Mouse (Mus musculus): ENCODE measurements around the gene Chp2. TPM values are rescaled to one million over a fixed set of nuclear protein-coding genes. Genes with fewer than 3 reads are reported as not detected.

The Chp2 gene
- polyA plus RNA-seq, 1 experiment, result not detected

DNA sequence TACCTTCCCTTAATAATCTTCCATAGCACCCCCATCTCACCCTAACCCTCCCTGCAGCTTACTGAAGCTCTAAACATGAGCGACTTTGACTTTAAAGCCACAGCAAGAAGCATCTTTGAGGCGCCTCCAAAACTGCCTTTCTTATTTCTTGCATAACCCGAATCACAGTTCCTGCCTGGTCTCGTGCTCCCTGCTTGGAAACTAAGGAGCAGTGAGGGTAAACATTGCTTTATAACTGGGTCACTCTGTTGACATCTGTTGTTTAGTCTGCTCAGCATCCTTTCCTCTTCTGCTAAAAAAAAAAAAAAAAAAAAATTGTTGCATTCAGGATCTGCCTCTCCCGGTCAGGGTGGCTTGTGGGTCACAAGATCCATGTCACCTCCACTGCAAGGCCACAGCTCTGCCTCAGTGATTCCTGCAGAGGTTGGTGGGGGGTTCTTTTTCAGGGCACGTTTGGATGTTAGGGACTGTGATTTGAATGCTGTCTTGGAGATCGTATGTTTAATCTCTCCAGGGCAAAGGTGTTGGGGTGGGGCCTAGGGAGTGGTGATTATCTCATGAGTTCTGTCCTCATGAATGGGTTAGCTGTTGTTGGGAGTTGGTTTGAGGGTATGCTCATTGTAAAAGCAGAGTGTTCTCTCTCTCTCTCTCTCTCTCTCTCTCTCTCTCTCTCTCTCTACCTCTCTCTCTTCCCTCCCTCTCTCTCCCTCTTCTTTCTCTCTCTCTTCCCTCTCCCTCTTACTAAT, 10.8 kb upstream of the Chp2 start:
- H3K4me2 ChIP-seq (ENCODE audit: low read depth), result no peak overlapping the region
- H3K27me3 ChIP-seq (ENCODE audit: control insufficient read depth, insufficient read depth, insufficient read length), result peaks cover 33% of the 10 kb centered on the region
- no peak overlapping the region for H3ac ChIP-seq (ENCODE audit: control insufficient read depth, insufficient read length)
- H3K4me3 ChIP-seq, result no peak overlapping the region
- H3K36me3 ChIP-seq (ENCODE audit: control insufficient read depth, insufficient read depth), result no peaks in the 10 kb centered on the region
- TF ChIP-seq TCF12 (IDR thresholded peaks at IDR 0.05; ENCODE audit: insufficient read depth, poor library complexity, severe bottlenecking) (no peak), TCF3 (IDR thresholded peaks at IDR 0.05; ENCODE audit: insufficient read length, low read depth) (no peak), REST (IDR thresholded peaks at IDR 0.05; ENCODE audit: insufficient read depth, insufficient read length) (no peak), SRF (IDR thresholded peaks at IDR 0.05; ENCODE audit: control insufficient read depth, insufficient read length, low read depth) (no peak), POLR2AphosphoS2 (IDR thresholded peaks at IDR 0.05; ENCODE audit: insufficient read length, low read depth) (no peak), MAX (IDR thresholded peaks at IDR 0.05; ENCODE audit: low read depth) (no peak), CEBPB (IDR thresholded peaks at IDR 0.05; ENCODE audit: insufficient read depth, poor library complexity, severe bottlenecking) (no peak), MYOG (IDR thresholded peaks at IDR 0.05; ENCODE audit: control insufficient read depth in 1 of 3, insufficient read depth in 1 of 3, insufficient read length in 2 of 3, low read depth in 2 of 3) (no peak), POLR2A (IDR thresholded peaks at IDR 0.05; ENCODE audit: insufficient read length, low read depth) (no peak), MYOD1 (IDR thresholded peaks at IDR 0.05; ENCODE audit: control insufficient read depth in 1 of 3, insufficient read length in 2 of 3, low read depth in 2 of 3) (no peak), E2F4 (IDR thresholded peaks at IDR 0.05; ENCODE audit: insufficient read depth) (no peak), USF1 (IDR thresholded peaks at IDR 0.05; ENCODE audit: low read depth) (no peak)
- no peaks in the 10 kb centered on the region for H3K79me2 ChIP-seq (ENCODE audit: control insufficient read depth, insufficient read depth)

- Histone ChIP-seq H3K36me3 (ENCODE audit: control insufficient read depth, insufficient read depth) (no peaks in the 10 kb centered on the region), H3K27me3 (ENCODE audit: control insufficient read depth, insufficient read depth, insufficient read length) (no peaks in the 10 kb centered on the region), H3K4me2 (ENCODE audit: low read depth) (no peak overlapping the region), H3K79me2 (ENCODE audit: control insufficient read depth, insufficient read depth) (no peaks in the 10 kb centered on the region), H3ac (ENCODE audit: control insufficient read depth, insufficient read length) (no peak overlapping the region), H3K4me3 (no peak overlapping the region)
- TF ChIP-seq POLR2A (IDR thresholded peaks at IDR 0.05; ENCODE audit: insufficient read length, low read depth) (no peak), TCF3 (IDR thresholded peaks at IDR 0.05; ENCODE audit: insufficient read length, low read depth) (no peak), MAX (IDR thresholded peaks at IDR 0.05; ENCODE audit: low read depth) (no peak), MYOG (IDR thresholded peaks at IDR 0.05; ENCODE audit: control insufficient read depth in 1 of 3, insufficient read depth in 1 of 3, insufficient read length in 2 of 3, low read depth in 2 of 3) (no peak), REST (IDR thresholded peaks at IDR 0.05; ENCODE audit: insufficient read depth, insufficient read length) (no peak), TCF12 (IDR thresholded peaks at IDR 0.05; ENCODE audit: insufficient read depth, poor library complexity, severe bottlenecking) (no peak), E2F4 (IDR thresholded peaks at IDR 0.05; ENCODE audit: insufficient read depth) (no peak), POLR2AphosphoS2 (IDR thresholded peaks at IDR 0.05; ENCODE audit: insufficient read length, low read depth) (no peak), CEBPB (IDR thresholded peaks at IDR 0.05; ENCODE audit: insufficient read depth, poor library complexity, severe bottlenecking) (no peak), MYOD1 (IDR thresholded peaks at IDR 0.05; ENCODE audit: control insufficient read depth in 1 of 3, insufficient read length in 2 of 3, low read depth in 2 of 3) (no peak), SRF (IDR thresholded peaks at IDR 0.05; ENCODE audit: control insufficient read depth, insufficient read length, low read depth) (no peak), USF1 (IDR thresholded peaks at IDR 0.05; ENCODE audit: low read depth) (no peak)
These were observed 6.9 kb downstream of the Chp2 start for GRCm38 (mm10) chr7:122226020-122226742.

GRCm38 (mm10) chr7:122226744-122227143, 7.4 kb downstream of the Chp2 start:
- no peaks in the 10 kb centered on the region for H3K79me2 ChIP-seq (ENCODE audit: control insufficient read depth, insufficient read depth)

DNA sequence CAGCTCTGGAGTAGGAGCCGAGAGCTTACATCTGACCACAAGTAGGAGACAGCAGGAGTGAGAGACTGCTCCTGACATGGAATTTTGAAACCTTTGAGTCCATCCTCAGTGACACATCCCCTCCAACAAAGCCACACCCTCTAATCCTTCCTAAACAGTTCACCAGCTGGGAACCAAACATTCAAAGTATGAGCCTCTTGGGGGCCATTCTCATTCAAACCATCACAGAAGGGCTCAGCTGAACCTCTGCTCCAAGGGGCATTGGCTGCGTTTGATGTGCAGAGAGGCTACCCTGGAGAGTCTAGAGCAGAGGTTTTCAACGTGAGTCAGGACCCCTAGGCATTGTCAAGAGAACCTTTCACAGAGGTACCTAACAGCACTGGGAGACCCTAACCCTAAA, 10.0 kb downstream of the Chp2 start:
- no peak overlapping the region for H3K4me3 ChIP-seq
- no peak overlapping the region for H3ac ChIP-seq (ENCODE audit: control insufficient read depth, insufficient read length)
- no peaks in the 10 kb centered on the region for H3K79me2 ChIP-seq (ENCODE audit: control insufficient read depth, insufficient read depth)

More at GRCm38 (mm10) chr7:122226744-122227143, 7.4 kb downstream of the Chp2 start:
- Histone ChIP-seq H3K36me3 (ENCODE audit: control insufficient read depth, insufficient read depth) (no peaks in the 10 kb centered on the region), H3K4me3 (no peak overlapping the region), H3K27me3 (ENCODE audit: control insufficient read depth, insufficient read depth, insufficient read length) (no peaks in the 10 kb centered on the region), H3ac (ENCODE audit: control insufficient read depth, insufficient read length) (no peak overlapping the region), H3K4me2 (ENCODE audit: low read depth) (no peak overlapping the region)
- no peak for TF ChIP-seq REST (IDR thresholded peaks at IDR 0.05; ENCODE audit: insufficient read depth, insufficient read length)
- TF ChIP-seq MAX (IDR thresholded peaks at IDR 0.05; ENCODE audit: low read depth), result no peak
- TF ChIP-seq E2F4 (IDR thresholded peaks at IDR 0.05; ENCODE audit: insufficient read depth), result no peak
- no peak for TF ChIP-seq MYOD1 (IDR thresholded peaks at IDR 0.05; ENCODE audit: control insufficient read depth in 1 of 3, insufficient read length in 2 of 3, low read depth in 2 of 3)
- TF ChIP-seq POLR2A (IDR thresholded peaks at IDR 0.05; ENCODE audit: insufficient read length, low read depth), result no peak
- TF ChIP-seq MYOG (IDR thresholded peaks at IDR 0.05; ENCODE audit: control insufficient read depth in 1 of 3, insufficient read depth in 1 of 3, insufficient read length in 2 of 3, low read depth in 2 of 3), result no peak
- no peak for TF ChIP-seq TCF12 (IDR thresholded peaks at IDR 0.05; ENCODE audit: insufficient read depth, poor library complexity, severe bottlenecking)
- TF ChIP-seq CEBPB (IDR thresholded peaks at IDR 0.05; ENCODE audit: insufficient read depth, poor library complexity, severe bottlenecking), result no peak
- no peak for TF ChIP-seq TCF3 (IDR thresholded peaks at IDR 0.05; ENCODE audit: insufficient read length, low read depth)
- no peak for TF ChIP-seq POLR2AphosphoS2 (IDR thresholded peaks at IDR 0.05; ENCODE audit: insufficient read length, low read depth)
- no peak for TF ChIP-seq USF1 (IDR thresholded peaks at IDR 0.05; ENCODE audit: low read depth)
- TF ChIP-seq SRF (IDR thresholded peaks at IDR 0.05; ENCODE audit: control insufficient read depth, insufficient read length, low read depth), result no peak

More for the DNA sequence above, 10.0 kb downstream of the Chp2 start:
- Histone ChIP-seq H3K27me3 (ENCODE audit: control insufficient read depth, insufficient read depth, insufficient read length) (no peaks in the 10 kb centered on the region), H3K4me2 (ENCODE audit: low read depth) (no peak overlapping the region), H3K36me3 (ENCODE audit: control insufficient read depth, insufficient read depth) (no peaks in the 10 kb centered on the region)
- no peak for TF ChIP-seq E2F4 (IDR thresholded peaks at IDR 0.05; ENCODE audit: insufficient read depth)
- no peak for TF ChIP-seq MYOD1 (IDR thresholded peaks at IDR 0.05; ENCODE audit: control insufficient read depth in 1 of 3, insufficient read length in 2 of 3, low read depth in 2 of 3)
- TF ChIP-seq TCF3 (IDR thresholded peaks at IDR 0.05; ENCODE audit: insufficient read length, low read depth), result no peak
- no peak for TF ChIP-seq REST (IDR thresholded peaks at IDR 0.05; ENCODE audit: insufficient read depth, insufficient read length)
- no peak for TF ChIP-seq TCF12 (IDR thresholded peaks at IDR 0.05; ENCODE audit: insufficient read depth, poor library complexity, severe bottlenecking)
- TF ChIP-seq SRF (IDR thresholded peaks at IDR 0.05; ENCODE audit: control insufficient read depth, insufficient read length, low read depth), result no peak
- no peak for TF ChIP-seq POLR2AphosphoS2 (IDR thresholded peaks at IDR 0.05; ENCODE audit: insufficient read length, low read depth)
- TF ChIP-seq MAX (IDR thresholded peaks at IDR 0.05; ENCODE audit: low read depth), result no peak
- no peak for TF ChIP-seq CEBPB (IDR thresholded peaks at IDR 0.05; ENCODE audit: insufficient read depth, poor library complexity, severe bottlenecking)
- no peak for TF ChIP-seq MYOG (IDR thresholded peaks at IDR 0.05; ENCODE audit: control insufficient read depth in 1 of 3, insufficient read depth in 1 of 3, insufficient read length in 2 of 3, low read depth in 2 of 3)
- TF ChIP-seq POLR2A (IDR thresholded peaks at IDR 0.05; ENCODE audit: insufficient read length, low read depth), result no peak
- no peak for TF ChIP-seq USF1 (IDR thresholded peaks at IDR 0.05; ENCODE audit: low read depth)
